ENCODE assay signal across 7 mouse cellular contexts in genomic region chr2:36210796-36211195, GRCm38 (mm10). TPM values are rescaled to one million over a fixed set of nuclear protein-coding genes. Genes with fewer than 3 reads are reported as not detected.
A peak's percentile ranks its signal among the peaks of the same experiment; 100 is the strongest.
DNase-seq lines count a peak whose midpoint lies in the region; ATAC-seq lines count a peak whose summit lies in the region.

No protein-coding gene starts in this region.

- DNase-seq in adrenal gland, postnatal 36 days, result peak; percentile 49 to 67
- peak; percentile 36 for DNase-seq in midbrain, embryonic 10.5 days (ENCODE audit: low spot score)
- no peak for DNase-seq in left cerebral cortex, postnatal 4 days
- DNase-seq in Muller cell, postnatal 12 days (ENCODE audit: inconsistent ontology term), result no peak
- DNase-seq in left cerebral cortex, adult 8-10 months (ENCODE audit: low spot score in 2 of 2), result no peak

- no peak overlapping the region for H3K27ac ChIP-seq in embryonic facial prominence, embryonic 12.5 days
- H3K27ac ChIP-seq in hindbrain, embryonic 15.5 days (replicated peaks), result no peak overlapping the region
- H3K27ac ChIP-seq in midbrain, embryonic 10.5 days (replicated peaks), result peak overlapping the region; percentile 49; the same call in 1 of the 2 replicates

- no peaks in the 10 kb centered on the region for H3K36me3 ChIP-seq in embryonic facial prominence, embryonic 12.5 days
- no peaks in the 10 kb centered on the region for H3K36me3 ChIP-seq in hindbrain, embryonic 15.5 days
- H3K36me3 ChIP-seq in midbrain, embryonic 10.5 days, result no peaks in the 10 kb centered on the region

- WGBS in embryonic facial prominence, embryonic 12.5 days, result 5% methylated on average over 34 of the region's 34 CpGs
- 2% methylated on average over 28 of the region's 34 CpGs for WGBS in hindbrain, embryonic 15.5 days
- 3% methylated on average over 34 of the region's 34 CpGs for WGBS in midbrain, embryonic 10.5 days

- H3K9ac ChIP-seq in embryonic facial prominence, embryonic 12.5 days, result no peak overlapping the region
- no peak overlapping the region for H3K9ac ChIP-seq in hindbrain, embryonic 15.5 days

- H3K4me1 ChIP-seq in embryonic facial prominence, embryonic 12.5 days, result peaks cover 54% of the 10 kb centered on the region
- peaks cover 11% of the 10 kb centered on the region for H3K4me1 ChIP-seq in hindbrain, embryonic 15.5 days (replicated peaks)
- peaks cover 15% of the 10 kb centered on the region for H3K4me1 ChIP-seq in midbrain, embryonic 10.5 days

- intact Hi-C loops in left cerebral cortex, postnatal 4 days (cut with DNase I), result loop anchor here (5.0 to 10.0 kb wide), 2 partner anchors 203 to 676 kb away; no protein-coding TSS in a partner anchor

- peaks cover 15% of the 10 kb centered on the region for H3K27me3 ChIP-seq in embryonic facial prominence, embryonic 12.5 days
- peaks cover 34% of the 10 kb centered on the region for H3K27me3 ChIP-seq in hindbrain, embryonic 15.5 days
- H3K27me3 ChIP-seq in midbrain, embryonic 10.5 days (ENCODE audit: low read depth, poor library complexity, severe bottlenecking), result peaks cover 59% of the 10 kb centered on the region

- no peak for ATAC-seq in embryonic facial prominence, embryonic 12.5 days (ENCODE audit: insufficient number of reproducible peaks, insufficient read depth, low FRiP score, low TSS enrichment)
- no peak for ATAC-seq in hindbrain, embryonic 15.5 days (ENCODE audit: low FRiP score, low read depth)

- H3K4me3 ChIP-seq in embryonic facial prominence, embryonic 12.5 days, result peak overlapping the region; percentile 6; the same call in 1 of the 2 replicates
- 0 out of 2 replicates have a peak overlapping the region, but pooled peaks have one; percentile 6 for H3K4me3 ChIP-seq in hindbrain, embryonic 15.5 days
- H3K4me3 ChIP-seq in midbrain, embryonic 10.5 days, result peak overlapping the region; percentile 44

- H3K4me2 ChIP-seq in embryonic facial prominence, embryonic 12.5 days (replicated peaks), result peak overlapping the region; percentile 31; the same call in 1 of the 2 replicates
- H3K4me2 ChIP-seq in hindbrain, embryonic 15.5 days, result peak overlapping the region; percentile 42

- H3K9me3 ChIP-seq in embryonic facial prominence, embryonic 12.5 days, result no peaks in the 10 kb centered on the region
- H3K9me3 ChIP-seq in hindbrain, embryonic 15.5 days, result no peaks in the 10 kb centered on the region
- H3K9me3 ChIP-seq in midbrain, embryonic 10.5 days (replicated peaks), result no peaks in the 10 kb centered on the region

RNA-seq across cellular contexts. Expression of gene Ptgs1, which starts 19.4 kb away (rescaled TPM):
- 10 to 100 TPM; 11.7 to 14.4 TPM for total RNA-seq in adrenal gland, postnatal 36 days (2021)
- 6.7 and 8.9 TPM in 2 replicates for polyA plus RNA-seq in embryonic facial prominence, embryonic 12.5 days (2016; fragmentation: Nextera tagmentation; extraction: Ambion mirVana)
- polyA plus RNA-seq in hindbrain, embryonic 15.5 days (2015; fragmentation: Nextera tagmentation; extraction: Ambion mirVana), result 5.0 and 6.3 TPM in 2 replicates
- 3.6 and 4.7 TPM in 2 replicates for polyA plus RNA-seq in midbrain, embryonic 10.5 days (2016; fragmentation: Nextera tagmentation; extraction: Ambion mirVana)
- total RNA-seq in left cerebral cortex, postnatal 4 days (2021), result 1 to 10 TPM; 5.5 to 7.1 TPM
- total RNA-seq in left cerebral cortex, adult 8-10 months (2022), result 10 to 100 TPM; 23.9 to 31.0 (median 27.8) TPM

Comparison
In these comparisons a context has a peak if more than half of its experiments do, and no peak if none do; other contexts are left out.
1. DNase-seq: peak in adrenal gland, postnatal 36 days (2 of 2) and midbrain, embryonic 10.5 days (single experiment); none in left cerebral cortex, postnatal 4 days (single experiment), Muller cell, postnatal 12 days (single experiment) and left cerebral cortex, adult 8-10 months (0 of 2).
2. Peak in every context shown above with its lines, with median percentiles within 50 percentile points of each other: H3K4me3 ChIP-seq.